Mouse (Mus musculus) forebrain, postnatal 0 days (tissue): ENCODE measurements around the gene Lgals3bp. TPM values are rescaled to one million over a fixed set of nuclear protein-coding genes. Genes with fewer than 3 reads are reported as not detected.
A peak's percentile ranks its signal among the peaks of the same experiment; 100 is the strongest.

Source experiments
- ATAC-seq: fragments of 200-750 bp; cut with Nextera tagmentation; 2 replicates; pipeline ENCODE4 v1.8.0; 2017; ENCODE audit warnings: mild to moderate bottlenecking, moderate library complexity
- DNase-seq: peaks from one replicate; pipeline ENCODE4 v3.0.0-alpha.2; 2015
- H3K27ac ChIP-seq: fragments of 300-500 bp; sonication (generic); 2 replicates; pipeline ENCODE4 v1.5.1; 2014; ENCODE audit warnings: low read depth, mild to moderate bottlenecking, antibody characterized with exemption, low read length, moderate library complexity, mixed read lengths
- H3K27me3 ChIP-seq: fragments of 300-500 bp; sonication (generic); 2 replicates; pipeline ENCODE4 v1.6.1; 2014; ENCODE audit warnings: mild to moderate bottlenecking, low read length, mixed read lengths; ENCODE audit not compliant: insufficient read depth
- H3K36me3 ChIP-seq: fragments of 300-500 bp; sonication (generic); 2 replicates; pipeline ENCODE4 v1.6.1; 2014; ENCODE audit warnings: mild to moderate bottlenecking, moderate library complexity; ENCODE audit not compliant: insufficient read depth
- H3K4me1 ChIP-seq: fragments of 300-500 bp; sonication (generic); 2 replicates; pipeline ENCODE4 v1.6.1; 2014; ENCODE audit warnings: antibody characterized with exemption; ENCODE audit not compliant: insufficient read depth
- H3K4me2 ChIP-seq: fragments of 300-500 bp; sonication (generic); 2 replicates; pipeline ENCODE4 v1.6.1; 2014; ENCODE audit warnings: low read depth, mild to moderate bottlenecking, moderate library complexity
- H3K4me3 ChIP-seq: fragments of 300-500 bp; sonication (generic); 2 replicates; pipeline ENCODE4 v1.5.1; 2014; ENCODE audit warnings: low read depth, low read length, mixed read lengths
- H3K9ac ChIP-seq: fragments of 300-500 bp; sonication (generic); 2 replicates; pipeline ENCODE4 v1.6.1; 2014; ENCODE audit warnings: mild to moderate bottlenecking
- H3K9me3 ChIP-seq: fragments of 300-500 bp; sonication (generic); 2 replicates; pipeline ENCODE4 v1.6.1; 2016; ENCODE audit warnings: low read length
- CTCF ChIP-seq: sonication (generic); IDR thresholded peaks from 2 replicates; pipeline ENCODE4 v1.5.1; 2016; ENCODE audit warnings: antibody characterized with exemption, control low read depth, low read depth
- WGBS: fragments of 180-500 bp; shearing (Covaris S2); extraction: QIAGEN DNeasy Blood & Tissue Kit; methylation state at CpG from one replicate; pipeline ENCODE4 v1.1.7; 2014; 5-methylcytosine and 5-hydroxymethylcytosine counted together
- polyA plus RNA-seq: library from polyadenylated mRNA; unstranded; fragments of >200 nt; fragmentation: Nextera tagmentation; extraction: Ambion mirVana; gene quantifications from 2 replicates; pipeline ENCODE4 v1.2.1, GENCODE M21; 2015
- total RNA-seq: library from RNA; depleted of rRNA; stranded (reverse); fragments of >200 nt; gene quantifications from 2 replicates; pipeline ENCODE4 v1.2.3, GENCODE M21; 2014; rRNA removed

Lgals3bp gene
- 15.5 and 15.6 TPM in 2 replicates for total RNA-seq
- 13.7 and 16.4 TPM in 2 replicates for polyA plus RNA-seq

GRCm38 (mm10) chr11:118401760-118402280, at the start of gene Lgals3bp:
Gene Lgals3bp (minus strand): TSS chr11:118402092.
- peak; percentile 87 for ATAC-seq
- peak; percentile 62 for TF ChIP-seq CTCF
- no peak within 1 kb of the TSS for H3K4me3 ChIP-seq
- DNase-seq = peak; percentile 58
- no peaks in the 10 kb centered on the region for H3K4me1 ChIP-seq
- H3K9me3 ChIP-seq = no peaks in the 10 kb centered on the region
- H3K9ac ChIP-seq = no peak within 1 kb of the TSS
- H3K36me3 ChIP-seq = peaks cover 15% of the 10 kb centered on the region
- WGBS = 54% methylated on average over 7 of the region's 7 CpGs
- peak within 1 kb of the TSS; percentile 45 for H3K27ac ChIP-seq
- H3K27me3 ChIP-seq = no peaks in the 10 kb centered on the region
- H3K4me2 ChIP-seq = no peak within 1 kb of the TSS

GRCm38 (mm10) chr11:118451211-118451610, 49.3 kb upstream of the Lgals3bp start:
- Histone ChIP-seq H3K27me3 (no peaks in the 10 kb centered on the region), H3K27ac (no peak overlapping the region), H3K9me3 (no peaks in the 10 kb centered on the region), H3K4me2 (no peak overlapping the region), H3K9ac (no peak overlapping the region), H3K4me3 (no peak overlapping the region), H3K36me3 (no peaks in the 10 kb centered on the region), H3K4me1 (no peaks in the 10 kb centered on the region)
- WGBS = 76% methylated on average over 6 of the region's 6 CpGs
- no peak for TF ChIP-seq CTCF
- DNase-seq = no peak
- ATAC-seq = no peak

DNA sequence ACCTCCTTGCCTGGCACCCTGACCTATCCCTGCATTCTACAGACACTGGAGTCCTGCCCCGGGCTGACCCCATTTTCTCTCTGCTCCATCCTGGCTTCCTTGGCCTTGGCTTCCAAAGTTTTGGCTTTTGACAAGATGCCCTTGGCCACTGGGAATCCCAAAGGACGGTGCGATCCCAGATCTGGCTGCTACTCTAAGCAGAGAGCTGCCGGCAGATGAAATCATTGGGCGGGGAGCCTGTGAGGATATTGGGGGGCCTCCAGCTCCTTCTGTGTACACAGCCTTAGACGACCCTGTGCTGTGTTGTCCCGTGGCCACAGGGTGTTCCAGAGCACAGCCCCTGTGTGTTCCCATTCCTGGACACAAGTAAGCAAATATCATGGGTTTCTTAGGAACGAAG, 46.5 kb upstream of the Lgals3bp start:
- no peak for TF ChIP-seq CTCF
- Histone ChIP-seq H3K4me1 (no peaks in the 10 kb centered on the region), H3K27me3 (no peaks in the 10 kb centered on the region), H3K4me3 (no peak overlapping the region), H3K4me2 (no peak overlapping the region), H3K9me3 (no peaks in the 10 kb centered on the region), H3K27ac (no peak overlapping the region), H3K36me3 (no peaks in the 10 kb centered on the region), H3K9ac (no peak overlapping the region)
- ATAC-seq (no peak), DNase-seq (no peak)
- WGBS = 85% methylated on average over 8 of the region's 8 CpGs

DNA sequence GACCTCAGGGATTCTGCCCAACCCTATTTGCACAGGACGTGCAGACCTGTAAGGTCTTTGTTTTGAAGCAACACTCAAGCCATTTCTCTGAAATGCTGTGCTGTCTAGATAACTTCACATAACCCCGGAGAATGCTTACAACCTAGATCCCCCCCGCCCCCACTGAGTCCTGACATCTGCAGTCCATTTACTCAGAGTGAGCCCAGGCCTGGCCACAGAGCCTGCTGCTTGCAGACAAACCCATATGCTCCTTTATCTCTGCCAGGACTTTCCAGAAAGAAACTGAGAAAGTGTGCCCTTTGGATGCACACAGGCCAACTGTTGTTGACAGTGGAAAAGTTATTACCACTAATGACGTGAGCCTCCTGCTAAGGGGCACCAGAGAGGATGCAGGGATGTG, 45.5 kb upstream of the Lgals3bp start:
- 72% methylated on average over 4 of the region's 4 CpGs for WGBS
- H3K4me2 ChIP-seq = no peak overlapping the region
- no peaks in the 10 kb centered on the region for H3K4me1 ChIP-seq
- no peaks in the 10 kb centered on the region for H3K27me3 ChIP-seq
- H3K9me3 ChIP-seq = no peaks in the 10 kb centered on the region
- H3K9ac ChIP-seq = no peak overlapping the region
- TF ChIP-seq CTCF = no peak
- DNase-seq (no peak), ATAC-seq (no peak)
- H3K36me3 ChIP-seq = no peaks in the 10 kb centered on the region
- no peak overlapping the region for H3K27ac ChIP-seq
- no peak overlapping the region for H3K4me3 ChIP-seq

DNA sequence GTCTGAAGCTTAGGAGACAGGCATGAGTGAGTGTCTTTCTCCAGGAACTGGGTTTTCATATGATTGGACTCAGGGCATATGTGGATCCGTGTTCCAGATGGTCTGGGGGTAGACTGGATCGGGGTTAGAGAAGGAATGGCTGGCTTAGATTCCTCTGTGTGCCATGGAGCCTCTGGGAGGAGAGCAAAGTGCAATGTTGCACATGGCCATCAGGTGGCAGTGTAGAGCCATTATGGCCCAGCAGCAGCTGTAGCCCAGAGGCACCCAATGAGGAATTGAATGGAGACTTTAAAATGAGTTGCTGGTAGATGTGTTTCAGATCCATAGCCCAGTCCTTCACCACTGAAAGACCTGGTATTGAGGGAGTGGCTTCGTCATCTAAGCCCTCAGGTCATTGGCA, 44.0 kb upstream of the Lgals3bp start:
- Histone ChIP-seq H3K27me3 (no peaks in the 10 kb centered on the region), H3K36me3 (no peaks in the 10 kb centered on the region), H3K27ac (no peak overlapping the region), H3K9ac (no peak overlapping the region), H3K9me3 (no peaks in the 10 kb centered on the region), H3K4me2 (no peak overlapping the region), H3K4me3 (no peak overlapping the region), H3K4me1 (no peaks in the 10 kb centered on the region)
- WGBS = 9% methylated on average over 3 of the region's 3 CpGs
- peak; percentile 97 for TF ChIP-seq CTCF
- peak; percentile 91 for DNase-seq
- ATAC-seq = peak; percentile 91

- H3K27me3 ChIP-seq = no peaks in the 10 kb centered on the region
- no peaks in the 10 kb centered on the region for H3K36me3 ChIP-seq
- DNase-seq (peak; percentile 77), ATAC-seq (peak; percentile 36; the same call in 1 of the 2 replicates)
- H3K4me3 ChIP-seq = no peak overlapping the region
- no peaks in the 10 kb centered on the region for H3K9me3 ChIP-seq
- WGBS = 37% methylated on average over 11 of the region's 11 CpGs
- TF ChIP-seq CTCF = peak; percentile 89
- no peak overlapping the region for H3K27ac ChIP-seq
- no peak overlapping the region for H3K9ac ChIP-seq
- H3K4me1 ChIP-seq = peaks cover 5% of the 10 kb centered on the region; the same call in 1 of the 2 replicates
- no peak overlapping the region for H3K4me2 ChIP-seq
These were observed 41.5 kb upstream of the Lgals3bp start for GRCm38 (mm10) chr11:118443201-118443970.

DNA sequence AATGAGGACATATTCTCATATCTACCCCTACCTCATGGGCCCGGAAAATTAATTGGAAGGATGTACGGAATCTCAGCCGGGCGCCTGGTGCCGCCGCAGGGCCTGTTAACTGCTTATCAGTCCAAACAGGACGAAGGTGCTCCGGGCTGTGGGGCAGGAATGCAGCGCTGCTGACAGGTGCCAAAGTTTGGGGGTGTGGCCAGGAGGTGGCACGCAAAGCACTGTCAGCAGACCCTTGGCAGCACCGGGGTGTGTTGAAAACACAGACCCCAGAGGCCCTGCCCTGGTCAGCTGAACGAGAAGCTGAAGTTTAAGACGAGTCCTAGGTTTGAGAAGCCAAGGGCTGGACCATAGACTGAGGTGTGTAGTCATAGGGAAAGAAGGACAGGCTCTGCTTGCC, 40.8 kb upstream of the Lgals3bp start:
- Histone ChIP-seq H3K4me2 (no peak overlapping the region), H3K9me3 (no peaks in the 10 kb centered on the region), H3K9ac (no peak overlapping the region), H3K36me3 (no peaks in the 10 kb centered on the region), H3K4me3 (no peak overlapping the region), H3K27me3 (no peaks in the 10 kb centered on the region), H3K4me1 (peaks cover 5% of the 10 kb centered on the region; the same call in 1 of the 2 replicates), H3K27ac (no peak overlapping the region)
- ATAC-seq (no peak), DNase-seq (no peak)
- whole genome bisulfite sequencing = 75% methylated on average over 13 of the region's 13 CpGs
- no peak for TF ChIP-seq CTCF
